Mouse (Mus musculus) megakaryocyte-erythroid progenitor cell, adult 5 weeks (primary cell): ENCODE results near the gene Maged1. TPM values are rescaled to one million over a fixed set of nuclear protein-coding genes. Genes with fewer than 3 reads are reported as not detected.

Source experiments
- polyA plus RNA-seq: library from polyadenylated mRNA; stranded (reverse); fragments of >175 nt; gene quantifications from 2 replicates; pipeline ENCODE4 v1.2.3, GENCODE M21; 2012

The Maged1 gene
- 6.7 and 10.4 TPM in 2 replicates for polyA plus RNA-seq

GRCm38 (mm10) chrX:94541918-94542355, at the start of gene Maged1:
Gene Maged1 (minus strand): TSS chrX:94542143.

Other genes starting within 250 kb of the Maged1 start
- gene Fam90a1b, start 175.4 kb downstream of the Maged1 start, polyA plus RNA-seq, result not detected in 2 replicates
- 1.2 and 1.6 TPM in 2 replicates for gene Apoo, start 175.0 kb downstream of the Maged1 start, polyA plus RNA-seq
- gene Gspt2, start 93.9 kb upstream of the Maged1 start, polyA plus RNA-seq, result 7.1 and 10.9 TPM in 2 replicates
- gene Zxdb, start 182.4 kb upstream of the Maged1 start, polyA plus RNA-seq, result 1.5 and 1.6 TPM in 2 replicates